Mouse (Mus musculus) hindbrain, embryonic 13.5 days (tissue): ENCODE measurements at regions not wholly inside any gene's neighbourhood (a gene's known extent, or its start where the extent isn't known, plus 50 kb on each side); places are given as distances from the start of the nearest gene placed in this dataset.
A peak's percentile ranks its signal among the peaks of the same experiment; 100 is the strongest.
"Not testable (repeated sequence)": the region's sequence is repeated elsewhere in the genome, so short reads cannot be mapped to it uniquely, and the experiment has no call there.

ENCODE experiments used
- ATAC-seq: fragments of 200-750 bp; cut with Nextera tagmentation; 2 replicates; pipeline ENCODE4 v1.8.0; 2017; ENCODE audit warnings: moderate TSS enrichment; ENCODE audit not compliant: low FRiP score
- H3K27ac ChIP-seq: fragments of 300-500 bp; sonication (generic); 2 replicates; pipeline ENCODE4 v1.5.1; 2015; ENCODE audit warnings: inconsistent platforms, mild to moderate bottlenecking, moderate library complexity
- H3K27me3 ChIP-seq: fragments of 300-500 bp; sonication (generic); 2 replicates; pipeline ENCODE4 v1.6.1; 2015; ENCODE audit warnings: mild to moderate bottlenecking, inconsistent platforms
- H3K36me3 ChIP-seq: fragments of 300-500 bp; sonication (generic); 2 replicates; pipeline ENCODE4 v1.6.1; 2015; ENCODE audit warnings: mild to moderate bottlenecking, inconsistent platforms
- H3K4me1 ChIP-seq: fragments of 300-500 bp; sonication (generic); replicated peaks from 2 replicates; pipeline ENCODE4 v1.6.1; 2015; ENCODE audit warnings: inconsistent platforms
- H3K4me2 ChIP-seq: fragments of 300-500 bp; sonication (generic); 2 replicates; pipeline ENCODE4 v1.6.1; 2015; ENCODE audit warnings: inconsistent platforms, mild to moderate bottlenecking, moderate library complexity
- H3K4me3 ChIP-seq: fragments of 300-500 bp; sonication (generic); 2 replicates; pipeline ENCODE4 v1.5.1; 2015; ENCODE audit warnings: mild to moderate bottlenecking, inconsistent platforms
- H3K9ac ChIP-seq: fragments of 300-500 bp; sonication (generic); 2 replicates; pipeline ENCODE4 v1.6.1; 2015; ENCODE audit warnings: mild to moderate bottlenecking, inconsistent platforms
- H3K9me3 ChIP-seq: fragments of 300-500 bp; sonication (generic); 2 replicates; pipeline ENCODE4 v1.6.1; 2016; ENCODE audit warnings: inconsistent platforms
- WGBS: fragments of 180-500 bp; shearing (Covaris S2); methylation state at CpG from one replicate; pipeline ENCODE4 v1.1.7; 2015; 5-methylcytosine and 5-hydroxymethylcytosine counted together

GRCm38 (mm10) chr8:5384851-5385250 is 279.7 kb upstream of the Slc10a2 start:
- ATAC-seq: no peak
- no peaks in the 10 kb centered on the region for H3K4me1 ChIP-seq
- H3K9me3 ChIP-seq: no peaks in the 10 kb centered on the region
- no peak overlapping the region for H3K4me3 ChIP-seq
- WGBS: 88% methylated on average over 2 of the region's 2 CpGs
- no peaks in the 10 kb centered on the region for H3K27me3 ChIP-seq
- H3K36me3 ChIP-seq: no peaks in the 10 kb centered on the region
- no peak overlapping the region for H3K4me2 ChIP-seq
- no peak overlapping the region for H3K9ac ChIP-seq
- H3K27ac ChIP-seq: no peak overlapping the region

GRCm38 (mm10) chr8:5378001-5378400 is 272.9 kb upstream of the Slc10a2 start:
- Histone ChIP-seq H3K9me3 (no peaks in the 10 kb centered on the region), H3K9ac (no peak overlapping the region), H3K4me1 (no peaks in the 10 kb centered on the region), H3K27me3 (no peaks in the 10 kb centered on the region), H3K4me3 (no peak overlapping the region), H3K27ac (no peak overlapping the region), H3K36me3 (no peaks in the 10 kb centered on the region), H3K4me2 (no peak overlapping the region)
- WGBS: 90% methylated on average over 1 of the region's 1 CpGs
- no peak for ATAC-seq

- Histone ChIP-seq H3K36me3 (no peaks in the 10 kb centered on the region), H3K4me1 (no peaks in the 10 kb centered on the region), H3K9me3 (no peaks in the 10 kb centered on the region), H3K4me3 (no peak overlapping the region), H3K4me2 (no peak overlapping the region), H3K9ac (no peak overlapping the region), H3K27ac (no peak overlapping the region), H3K27me3 (no peaks in the 10 kb centered on the region)
- ATAC-seq: no peak
Observed at GRCm38 (mm10) chr8:5339953-5340352, 234.8 kb upstream of the Slc10a2 start.

- Histone ChIP-seq H3K4me1 (no peaks in the 10 kb centered on the region), H3K27me3 (no peaks in the 10 kb centered on the region), H3K4me2 (no peak overlapping the region), H3K27ac (no peak overlapping the region), H3K4me3 (no peak overlapping the region), H3K9me3 (no peaks in the 10 kb centered on the region), H3K36me3 (no peaks in the 10 kb centered on the region), H3K9ac (no peak overlapping the region)
- 60% methylated on average over 1 of the region's 1 CpGs for whole genome bisulfite sequencing
- ATAC-seq: no peak
Observed at GRCm38 (mm10) chr8:5314594-5314993, 209.4 kb upstream of the Slc10a2 start.

GRCm38 (mm10) chr8:5299982-5300381 is 194.8 kb upstream of the Slc10a2 start:
- Histone ChIP-seq H3K27ac (no peak overlapping the region), H3K36me3 (no peaks in the 10 kb centered on the region), H3K4me1 (no peaks in the 10 kb centered on the region), H3K4me2 (no peak overlapping the region), H3K9ac (no peak overlapping the region), H3K27me3 (no peaks in the 10 kb centered on the region), H3K9me3 (no peaks in the 10 kb centered on the region), H3K4me3 (no peak overlapping the region)
- no peak for ATAC-seq

- H3K4me2 ChIP-seq: no peak overlapping the region
- H3K9ac ChIP-seq: no peak overlapping the region
- no peaks in the 10 kb centered on the region for H3K27me3 ChIP-seq
- H3K9me3 ChIP-seq: no peaks in the 10 kb centered on the region
- H3K4me1 ChIP-seq: no peaks in the 10 kb centered on the region
- no peak overlapping the region for H3K4me3 ChIP-seq
- no peak for ATAC-seq
- H3K27ac ChIP-seq: no peak overlapping the region
- no peaks in the 10 kb centered on the region for H3K36me3 ChIP-seq
Observed at GRCm38 (mm10) chr8:5297190-5297589, 192.0 kb upstream of the Slc10a2 start.

- Histone ChIP-seq H3K27ac (peak overlapping the region; percentile 48), H3K4me1 (0 out of 2 replicates have a peak, but pooled peaks cover 4% of the 10 kb centered on the region), H3K4me2 (no peak overlapping the region), H3K4me3 (no peak overlapping the region), H3K9ac (no peak overlapping the region), H3K36me3 (no peaks in the 10 kb centered on the region), H3K9me3 (no peaks in the 10 kb centered on the region), H3K27me3 (no peaks in the 10 kb centered on the region)
- ATAC-seq: peak; percentile 88
- 29% methylated on average over 5 of the region's 5 CpGs for WGBS
Observed at GRCm38 (mm10) chr8:5285708-5286161, 180.6 kb upstream of the Slc10a2 start.

- no peaks in the 10 kb centered on the region for H3K9me3 ChIP-seq
- no peak overlapping the region for H3K4me3 ChIP-seq
- H3K4me2 ChIP-seq: no peak overlapping the region
- H3K9ac ChIP-seq: no peak overlapping the region
- no peak for ATAC-seq
- no peaks in the 10 kb centered on the region for H3K27me3 ChIP-seq
- 0 out of 2 replicates have a peak, but pooled peaks cover 4% of the 10 kb centered on the region for H3K4me1 ChIP-seq
- H3K27ac ChIP-seq: no peak overlapping the region
- no peaks in the 10 kb centered on the region for H3K36me3 ChIP-seq
Observed at GRCm38 (mm10) chr8:5283799-5284198, 178.6 kb upstream of the Slc10a2 start.

- Histone ChIP-seq H3K4me2 (no peak overlapping the region), H3K27ac (no peak overlapping the region), H3K27me3 (no peaks in the 10 kb centered on the region), H3K9me3 (no peaks in the 10 kb centered on the region), H3K4me1 (no peaks in the 10 kb centered on the region), H3K9ac (no peak overlapping the region), H3K4me3 (no peak overlapping the region), H3K36me3 (no peaks in the 10 kb centered on the region)
- WGBS: 65% methylated on average over 1 of the region's 1 CpGs
- ATAC-seq: no peak
Observed at GRCm38 (mm10) chr8:5262316-5262715, 157.2 kb upstream of the Slc10a2 start.

- ATAC-seq, H3K9ac ChIP-seq, H3K27me3 ChIP-seq, H3K27ac ChIP-seq, H3K4me3 ChIP-seq, H3K36me3 ChIP-seq, H3K4me1 ChIP-seq, H3K4me2 ChIP-seq, H3K9me3 ChIP-seq: not testable (repeated sequence)
- 96% methylated on average over 21 of the region's 22 CpGs for WGBS
Observed at GRCm38 (mm10) chr8:5241871-5242270, 136.7 kb upstream of the Slc10a2 start.
